Mouse (Mus musculus): ENCODE data around the gene Ccdc61.

- TF ChIP-seq HCFC1 (IDR thresholded peaks at IDR 0.05; ENCODE audit: borderline replicate concordance, insufficient read depth, low read length) (no peak), ZC3H11A (IDR thresholded peaks at IDR 0.05; ENCODE audit: borderline replicate concordance, low read depth, low read length) (no peak), CHD2 (IDR thresholded peaks at IDR 0.05; ENCODE audit: low read depth, low read length) (peak; percentile 91), MAFK (IDR thresholded peaks at IDR 0.05; ENCODE audit: insufficient read depth, low read depth, low read length) (no peak)
Measured at GRCm38 (mm10) chr7:18910241-18910831, at the start of gene Ccdc61.
